Mouse (Mus musculus): ENCODE data around the gene Ehbp1l1. TPM values are rescaled to one million over a fixed set of nuclear protein-coding genes. Genes with fewer than 3 reads are reported as not detected.

Ehbp1l1 gene
- polyA plus RNA-seq, 1 experiment from 2014 or later, result 63.2 TPM

GRCm38 (mm10) chr19:5695849-5696462 is 30.2 kb downstream of the Ehbp1l1 start:
- WGBS, result 41% methylated on average over 41 of the region's 41 CpGs
- no peaks in the 10 kb centered on the region for H3K27me3 ChIP-seq (ENCODE audit: control insufficient read depth, insufficient read depth, low read length)
- ATAC-seq (ENCODE audit: insufficient read depth, low FRiP score), result no peak; the same call in 1 of the 2 replicates
- H3K4me3 ChIP-seq (replicated peaks; ENCODE audit: low read length), result no peak overlapping the region
- H3K4me2 ChIP-seq (ENCODE audit: low read depth, low read length), result no peak overlapping the region
- H3K4me1 ChIP-seq (ENCODE audit: control insufficient read depth, insufficient read depth, low read length), result peaks cover 30% of the 10 kb centered on the region
- H3K36me3 ChIP-seq (ENCODE audit: control insufficient read depth, insufficient read depth, low read length), result peaks cover 18% of the 10 kb centered on the region; the same call in 1 of the 2 replicates
- no peaks in the 10 kb centered on the region for H3K9me3 ChIP-seq (replicated peaks; ENCODE audit: control insufficient read depth, low read length)
- no peak overlapping the region for H3K9ac ChIP-seq (ENCODE audit: low read length)
- no peak overlapping the region for H3K27ac ChIP-seq (ENCODE audit: low read length)

- no peak overlapping the region for H3K9ac ChIP-seq (ENCODE audit: low read length)
- peaks cover 37% of the 10 kb centered on the region for H3K4me1 ChIP-seq (ENCODE audit: control insufficient read depth, insufficient read depth, low read length)
- H3K27me3 ChIP-seq (ENCODE audit: control insufficient read depth, insufficient read depth, low read length), result no peaks in the 10 kb centered on the region
- H3K9me3 ChIP-seq (replicated peaks; ENCODE audit: control insufficient read depth, low read length), result no peaks in the 10 kb centered on the region
- no peak overlapping the region for H3K27ac ChIP-seq (ENCODE audit: low read length)
- 85% methylated on average over 6 of the region's 6 CpGs for WGBS
- H3K4me2 ChIP-seq (ENCODE audit: low read depth, low read length), result peak overlapping the region; percentile 99; the same call in 1 of the 2 replicates
- no peak for ATAC-seq (ENCODE audit: insufficient read depth, low FRiP score)
- H3K4me3 ChIP-seq (replicated peaks; ENCODE audit: low read length), result no peak overlapping the region
- peaks cover 8% of the 10 kb centered on the region; the same call in 1 of the 2 replicates for H3K36me3 ChIP-seq (ENCODE audit: control insufficient read depth, insufficient read depth, low read length)
Observed at GRCm38 (mm10) chr19:5693801-5694200, 32.3 kb downstream of the Ehbp1l1 start.

- no peak for ATAC-seq (ENCODE audit: insufficient read depth, low FRiP score)
- Histone ChIP-seq H3K4me2 (ENCODE audit: low read depth, low read length) (peak overlapping the region; percentile 99), H3K36me3 (ENCODE audit: control insufficient read depth, insufficient read depth, low read length) (0 out of 2 replicates have a peak, but pooled peaks cover 6% of the 10 kb centered on the region), H3K27ac (ENCODE audit: low read length) (peak overlapping the region; percentile 79), H3K27me3 (ENCODE audit: control insufficient read depth, insufficient read depth, low read length) (no peaks in the 10 kb centered on the region), H3K9me3 (replicated peaks; ENCODE audit: control insufficient read depth, low read length) (no peaks in the 10 kb centered on the region), H3K4me3 (replicated peaks; ENCODE audit: low read length) (peak overlapping the region; percentile 98), H3K9ac (ENCODE audit: low read length) (peak overlapping the region; percentile 96), H3K4me1 (ENCODE audit: control insufficient read depth, insufficient read depth, low read length) (peaks cover 38% of the 10 kb centered on the region)
- whole genome bisulfite sequencing, result 66% methylated on average over 10 of the region's 10 CpGs
Observed at GRCm38 (mm10) chr19:5692913-5693396, 33.2 kb downstream of the Ehbp1l1 start.

- ATAC-seq (ENCODE audit: insufficient read depth, low FRiP score), result no peak
- 52% methylated on average over 10 of the region's 10 CpGs for WGBS
- Histone ChIP-seq H3K4me3 (replicated peaks; ENCODE audit: low read length) (peak overlapping the region; percentile 98), H3K9ac (ENCODE audit: low read length) (peak overlapping the region; percentile 96), H3K9me3 (replicated peaks; ENCODE audit: control insufficient read depth, low read length) (no peaks in the 10 kb centered on the region), H3K36me3 (ENCODE audit: control insufficient read depth, insufficient read depth, low read length) (0 out of 2 replicates have a peak, but pooled peaks cover 6% of the 10 kb centered on the region), H3K27ac (ENCODE audit: low read length) (peak overlapping the region; percentile 79), H3K27me3 (ENCODE audit: control insufficient read depth, insufficient read depth, low read length) (no peaks in the 10 kb centered on the region), H3K4me2 (ENCODE audit: low read depth, low read length) (peak overlapping the region; percentile 99), H3K4me1 (ENCODE audit: control insufficient read depth, insufficient read depth, low read length) (peaks cover 45% of the 10 kb centered on the region)
Observed at GRCm38 (mm10) chr19:5692086-5692912, 33.8 kb downstream of the Ehbp1l1 start.

- H3K9me3 ChIP-seq (replicated peaks; ENCODE audit: control insufficient read depth, low read length), result no peaks in the 10 kb centered on the region
- peak overlapping the region; percentile 98 for H3K4me3 ChIP-seq (replicated peaks; ENCODE audit: low read length)
- H3K27me3 ChIP-seq (ENCODE audit: control insufficient read depth, insufficient read depth, low read length), result no peaks in the 10 kb centered on the region
- H3K4me1 ChIP-seq (ENCODE audit: control insufficient read depth, insufficient read depth, low read length), result peaks cover 46% of the 10 kb centered on the region
- no peak for ATAC-seq (ENCODE audit: insufficient read depth, low FRiP score)
- peak overlapping the region; percentile 79 for H3K27ac ChIP-seq (ENCODE audit: low read length)
- 61% methylated on average over 5 of the region's 5 CpGs for WGBS
- H3K9ac ChIP-seq (ENCODE audit: low read length), result peak overlapping the region; percentile 96
- H3K4me2 ChIP-seq (ENCODE audit: low read depth, low read length), result peak overlapping the region; percentile 99
- H3K36me3 ChIP-seq (ENCODE audit: control insufficient read depth, insufficient read depth, low read length), result 0 out of 2 replicates have a peak, but pooled peaks cover 6% of the 10 kb centered on the region
Observed at GRCm38 (mm10) chr19:5691601-5692000, 34.5 kb downstream of the Ehbp1l1 start.

- Histone ChIP-seq H3K36me3 (ENCODE audit: control insufficient read depth, insufficient read depth, low read length) (peaks cover 13% of the 10 kb centered on the region; the same call in 1 of the 2 replicates), H3K4me3 (replicated peaks; ENCODE audit: low read length) (peak overlapping the region; percentile 98), H3K4me1 (ENCODE audit: control insufficient read depth, insufficient read depth, low read length) (peaks cover 43% of the 10 kb centered on the region), H3K4me2 (ENCODE audit: low read depth, low read length) (peak overlapping the region; percentile 99), H3K9ac (ENCODE audit: low read length) (peak overlapping the region; percentile 96), H3K27me3 (ENCODE audit: control insufficient read depth, insufficient read depth, low read length) (no peaks in the 10 kb centered on the region), H3K9me3 (replicated peaks; ENCODE audit: control insufficient read depth, low read length) (no peaks in the 10 kb centered on the region), H3K27ac (ENCODE audit: low read length) (peak overlapping the region; percentile 98)
- WGBS, result 48% methylated on average over 15 of the region's 15 CpGs
- ATAC-seq (ENCODE audit: insufficient read depth, low FRiP score), result no peak
Observed at GRCm38 (mm10) chr19:5690343-5690735, 35.8 kb downstream of the Ehbp1l1 start.

GRCm38 (mm10) chr19:5689565-5690342 is 36.4 kb downstream of the Ehbp1l1 start:
- Histone ChIP-seq H3K4me3 (replicated peaks; ENCODE audit: low read length) (peak overlapping the region; percentile 98), H3K27ac (ENCODE audit: low read length) (peak overlapping the region; percentile 98), H3K36me3 (ENCODE audit: control insufficient read depth, insufficient read depth, low read length) (peaks cover 13% of the 10 kb centered on the region), H3K9me3 (replicated peaks; ENCODE audit: control insufficient read depth, low read length) (no peaks in the 10 kb centered on the region), H3K9ac (ENCODE audit: low read length) (peak overlapping the region; percentile 96), H3K4me1 (ENCODE audit: control insufficient read depth, insufficient read depth, low read length) (peaks cover 39% of the 10 kb centered on the region), H3K27me3 (ENCODE audit: control insufficient read depth, insufficient read depth, low read length) (no peaks in the 10 kb centered on the region), H3K4me2 (ENCODE audit: low read depth, low read length) (peak overlapping the region; percentile 99)
- ATAC-seq (ENCODE audit: insufficient read depth, low FRiP score), result peak; percentile 77
- WGBS, result 4% methylated on average over 42 of the region's 42 CpGs

GRCm38 (mm10) chr19:5689088-5689428 is 37.1 kb downstream of the Ehbp1l1 start:
- H3K36me3 ChIP-seq (ENCODE audit: control insufficient read depth, insufficient read depth, low read length), result peaks cover 15% of the 10 kb centered on the region
- no peaks in the 10 kb centered on the region for H3K9me3 ChIP-seq (replicated peaks; ENCODE audit: control insufficient read depth, low read length)
- peaks cover 39% of the 10 kb centered on the region for H3K4me1 ChIP-seq (ENCODE audit: control insufficient read depth, insufficient read depth, low read length)
- ATAC-seq (ENCODE audit: insufficient read depth, low FRiP score), result no peak
- peak overlapping the region; percentile 99 for H3K4me2 ChIP-seq (ENCODE audit: low read depth, low read length)
- peak overlapping the region; percentile 98 for H3K27ac ChIP-seq (ENCODE audit: low read length)
- no peaks in the 10 kb centered on the region for H3K27me3 ChIP-seq (ENCODE audit: control insufficient read depth, insufficient read depth, low read length)
- peak overlapping the region; percentile 96 for H3K9ac ChIP-seq (ENCODE audit: low read length)
- peak overlapping the region; percentile 98 for H3K4me3 ChIP-seq (replicated peaks; ENCODE audit: low read length)
- under 1% methylated on average over 7 of the region's 7 CpGs for WGBS

All from stomach, embryonic 16.5 days (tissue).